Mouse (Mus musculus) olfactory bulb, adult 2 months (tissue): Measurements from ENCODE around the gene Mettl26. TPM values are rescaled to one million over a fixed set of nuclear protein-coding genes. Genes with fewer than 3 reads are reported as not detected.

Experiments used
- H3K27ac ChIP-seq: fragments of 200-500 bp; 2 replicates; pipeline ENCODE4 v1.5.1; 2012; ENCODE audit warnings: low read depth, low read length; ENCODE audit not compliant: insufficient read depth
- H3K4me1 ChIP-seq: fragments of 200-500 bp; 2 replicates; pipeline ENCODE4 v1.6.1; 2012; ENCODE audit warnings: low read length; ENCODE audit not compliant: control insufficient read depth, insufficient read depth
- H3K4me3 ChIP-seq: fragments of 200-500 bp; 2 replicates; pipeline ENCODE4 v1.5.1; 2012; ENCODE audit warnings: mild to moderate bottlenecking, low read depth, low read length, moderate library complexity; ENCODE audit not compliant: insufficient read depth
- CTCF ChIP-seq: fragments of 200-500 bp; IDR thresholded peaks from 2 replicates; pipeline ENCODE4 v1.5.1; 2012; ENCODE audit warnings: low read depth, mild to moderate bottlenecking, low read length, moderate library complexity; ENCODE audit not compliant: insufficient read depth
- POLR2A ChIP-seq: fragments of 200-500 bp; IDR thresholded peaks from 2 replicates; pipeline ENCODE4 v1.6.1; 2012; ENCODE audit warnings: mild to moderate bottlenecking, low read depth, low read length, moderate library complexity; ENCODE audit not compliant: insufficient read depth
- WGBS: fragments of 180-500 bp; shearing (Covaris S2); methylation state at CpG from one replicate; pipeline ENCODE4 v1.1.7; 2018; 5-methylcytosine and 5-hydroxymethylcytosine counted together
- polyA plus RNA-seq: library from polyadenylated mRNA; stranded (reverse); fragments of >200 nt; gene quantifications from 2 replicates; pipeline ENCODE4 v1.2.4, GENCODE M21; 2012; ENCODE audit warnings: low replicate concordance; ENCODE audit not compliant: missing spikeins, insufficient read depth, insufficient read length

Mettl26 gene
- polyA plus RNA-seq, 1 experiment, result not detected

DNA sequence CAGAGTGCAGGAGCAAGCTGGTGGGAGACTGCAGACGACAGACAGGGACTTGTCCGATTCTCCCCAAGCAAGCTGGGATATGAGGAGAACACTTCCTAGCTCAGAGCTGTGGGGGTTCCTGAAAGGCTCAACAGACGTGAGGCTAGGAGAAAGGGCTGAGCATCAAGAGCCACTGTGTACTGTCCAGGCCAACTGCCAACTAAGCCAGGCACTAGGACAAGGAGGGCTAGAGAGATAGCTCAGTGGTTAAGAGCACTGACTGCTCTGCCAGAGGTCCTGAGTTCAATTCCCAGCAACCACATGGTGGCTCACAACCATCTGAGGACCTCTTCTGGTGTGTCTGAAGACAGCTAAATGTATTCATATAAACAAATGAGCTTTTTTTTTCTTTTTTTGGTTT lies 32.4 kb upstream of the Mettl26 start:
- 59% methylated on average over 3 of the region's 3 CpGs for WGBS
- Histone ChIP-seq H3K4me3 (no peak overlapping the region), H3K27ac (no peak overlapping the region), H3K4me1 (peaks cover 27% of the 10 kb centered on the region)
- TF ChIP-seq CTCF (no peak), POLR2A (no peak)

GRCm38 (mm10) chr17:25843122-25843521 lies 31.8 kb upstream of the Mettl26 start:
- TF ChIP-seq POLR2A (no peak), CTCF (no peak)
- peaks cover 22% of the 10 kb centered on the region for H3K4me1 ChIP-seq
- H3K4me3 ChIP-seq, result 0 out of 2 replicates have a peak overlapping the region, but pooled peaks have one; percentile 1
- no peak overlapping the region for H3K27ac ChIP-seq
- WGBS, result 92% methylated on average over 4 of the region's 4 CpGs

- peak overlapping the region; percentile 38; the same call in 1 of the 2 replicates for H3K27ac ChIP-seq
- no peak for TF ChIP-seq POLR2A
- no peak for TF ChIP-seq CTCF
- peak overlapping the region; percentile 80 for H3K4me3 ChIP-seq
- under 1% methylated on average over 38 of the region's 38 CpGs for WGBS
- H3K4me1 ChIP-seq, result peaks cover 20% of the 10 kb centered on the region
Observed at GRCm38 (mm10) chr17:25843636-25844395, 31.1 kb upstream of the Mettl26 start.

DNA sequence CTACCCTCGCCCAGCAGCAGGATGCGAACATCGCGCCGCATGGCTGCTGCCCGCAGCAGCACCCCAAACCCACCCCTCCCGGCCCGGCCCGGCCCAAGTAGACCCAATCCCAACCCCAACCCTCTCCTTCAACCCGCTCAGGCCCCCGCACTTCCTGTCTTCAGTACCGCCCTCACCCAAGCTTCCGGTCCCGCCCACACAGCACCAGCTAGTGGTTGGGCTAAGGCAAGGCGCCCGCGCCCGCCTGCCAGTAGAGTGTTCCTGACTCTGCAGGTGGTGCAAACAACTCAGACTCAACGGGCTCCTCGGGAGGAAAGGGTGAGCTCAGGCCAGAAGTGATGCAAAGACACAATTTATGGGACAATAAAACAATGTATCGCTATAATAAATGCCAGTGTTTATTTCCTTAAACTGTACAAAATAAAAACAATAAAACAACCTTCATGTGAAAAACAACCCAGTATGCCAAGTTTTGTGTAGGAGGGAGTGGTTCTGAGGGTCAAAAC lies 30.4 kb upstream of the Mettl26 start, which contains the start of gene Rhot2:
Gene Rhot2 (minus strand): TSS at position 456 of the 506 bp plus-strand sequence.
- TF ChIP-seq CTCF, result peak; percentile 13; the same call in 1 of the 2 replicates
- TF ChIP-seq POLR2A, result peak; percentile 76; the same call in 1 of the 2 replicates
- H3K27ac ChIP-seq, result peak within 1 kb of the TSS; percentile 43
- peaks cover 17% of the 10 kb centered on the region for H3K4me1 ChIP-seq
- under 1% methylated on average over 21 of the region's 21 CpGs for WGBS
- peak within 1 kb of the TSS; percentile 80 for H3K4me3 ChIP-seq

DNA sequence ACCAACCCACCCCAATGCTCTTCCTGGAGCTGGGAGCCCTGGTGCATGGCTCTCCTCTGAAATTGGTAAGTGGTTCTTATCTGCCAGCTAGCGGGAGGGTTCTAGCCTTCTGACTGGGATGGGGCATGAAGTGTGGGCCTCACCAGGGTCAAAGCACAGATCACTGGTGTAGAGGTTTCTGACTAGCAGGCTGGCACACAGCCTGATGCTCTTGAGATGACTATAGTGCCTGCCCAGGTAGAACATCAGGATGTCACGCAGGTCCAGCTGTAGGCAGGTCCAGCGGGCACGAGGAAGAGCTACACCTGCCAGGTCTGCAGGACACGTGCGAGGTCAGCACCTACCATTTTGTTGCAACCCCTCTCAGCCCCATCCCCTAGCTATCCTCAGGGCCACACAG lies 14.6 kb upstream of the Mettl26 start:
- WGBS, result 91% methylated on average over 6 of the region's 6 CpGs
- no peak overlapping the region for H3K4me3 ChIP-seq
- TF ChIP-seq POLR2A (no peak), CTCF (no peak)
- peaks cover 11% of the 10 kb centered on the region for H3K4me1 ChIP-seq
- no peak overlapping the region for H3K27ac ChIP-seq

- TF ChIP-seq POLR2A (peak; percentile 86), CTCF (no peak)
- H3K27ac ChIP-seq, result peak within 1 kb of the TSS; percentile 90
- peak within 1 kb of the TSS; percentile 66 for H3K4me3 ChIP-seq
- H3K4me1 ChIP-seq, result peaks cover 11% of the 10 kb centered on the region
- WGBS, result 2% methylated on average over 63 of the region's 65 CpGs
Observed at GRCm38 (mm10) chr17:25860832-25861703, 13.8 kb upstream of the Mettl26 start, which contains the start of gene Wdr90. Gene Wdr90, minus strand, starts transcription at chr17:25861501.

DNA sequence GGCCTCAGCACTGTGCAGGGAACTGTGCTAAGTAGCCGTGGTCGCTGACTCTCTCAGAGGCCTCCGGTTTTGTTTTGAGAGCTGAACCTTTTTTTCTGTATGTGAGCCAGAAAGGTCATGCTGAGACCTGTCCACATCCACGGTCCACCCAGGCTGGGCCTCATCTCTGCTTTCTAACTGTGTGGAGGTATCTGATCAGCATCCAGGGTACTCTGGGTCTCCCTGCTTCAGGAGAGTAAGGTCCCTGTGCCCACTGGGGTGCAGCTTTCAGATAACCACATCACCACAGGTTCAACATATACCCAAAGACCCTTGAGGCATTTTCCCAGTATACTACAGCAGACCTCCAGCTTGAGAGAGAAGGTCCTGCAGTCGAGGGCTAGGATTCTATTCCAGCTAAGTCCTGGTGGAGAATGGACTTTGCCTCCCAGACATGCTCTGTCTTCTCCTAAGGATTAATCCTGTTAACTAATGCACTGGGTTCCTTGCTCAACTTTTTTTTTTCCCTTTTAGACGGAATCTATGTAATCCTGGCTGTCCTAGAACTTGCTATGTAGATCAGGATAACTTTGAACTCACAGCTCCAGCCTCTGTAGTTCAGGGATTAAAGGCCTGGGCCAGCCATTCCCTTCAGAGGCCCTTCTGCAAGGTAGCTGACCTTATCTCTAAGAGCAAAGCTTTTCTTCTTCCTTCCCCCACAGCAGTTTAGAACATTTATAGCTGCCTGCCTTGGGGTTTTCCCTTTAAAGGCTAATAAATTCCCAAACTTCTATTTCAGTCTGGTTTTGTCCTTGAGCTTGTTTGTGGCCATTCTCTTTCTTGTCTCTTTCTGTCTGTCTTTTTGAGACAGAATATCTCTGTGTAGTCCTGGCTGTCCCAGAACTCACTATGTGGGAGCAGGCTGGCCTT lies 12.9 kb upstream of the Mettl26 start:
- H3K27ac ChIP-seq, result peak overlapping the region; percentile 90
- H3K4me1 ChIP-seq, result peaks cover 16% of the 10 kb centered on the region
- H3K4me3 ChIP-seq, result peak overlapping the region; percentile 66
- TF ChIP-seq POLR2A (no peak), CTCF (no peak)
- 13% methylated on average over 6 of the region's 6 CpGs for WGBS

- Histone ChIP-seq H3K4me3 (no peak overlapping the region), H3K4me1 (peaks cover 18% of the 10 kb centered on the region), H3K27ac (no peak overlapping the region)
- no peak for TF ChIP-seq CTCF
- no peak for TF ChIP-seq POLR2A
- WGBS, result 91% methylated on average over 6 of the region's 6 CpGs
Observed at GRCm38 (mm10) chr17:25863681-25864080, 11.2 kb upstream of the Mettl26 start.

- TF ChIP-seq CTCF (no peak), POLR2A (no peak)
- Histone ChIP-seq H3K27ac (no peak overlapping the region), H3K4me1 (peaks cover 18% of the 10 kb centered on the region), H3K4me3 (no peak overlapping the region)
- WGBS, result 91% methylated on average over 14 of the region's 14 CpGs
Observed at GRCm38 (mm10) chr17:25864311-25864710, 10.6 kb upstream of the Mettl26 start.
